Mouse (Mus musculus) forebrain, embryonic 15.5 days (tissue): ENCODE data around the gene Racgap1. TPM values are rescaled to one million over a fixed set of nuclear protein-coding genes. Genes with fewer than 3 reads are reported as not detected.

Experiments used
- ATAC-seq: fragments of 200-750 bp; cut with Nextera tagmentation; replicated peaks from 2 replicates; pipeline ENCODE4 v1.8.0; 2017; ENCODE audit warnings: mild to moderate bottlenecking, moderate TSS enrichment, moderate library complexity
- H3K27ac ChIP-seq: fragments of 300-500 bp; sonication (generic); replicated peaks from 2 replicates; pipeline ENCODE4 v1.5.1; 2015; ENCODE audit warnings: mild to moderate bottlenecking, inconsistent platforms
- H3K27me3 ChIP-seq: fragments of 300-500 bp; sonication (generic); 2 replicates; pipeline ENCODE4 v1.6.1; 2015; ENCODE audit warnings: inconsistent platforms
- H3K36me3 ChIP-seq: fragments of 300-500 bp; sonication (generic); 2 replicates; pipeline ENCODE4 v1.6.1; 2015; ENCODE audit warnings: mild to moderate bottlenecking, inconsistent platforms
- H3K4me1 ChIP-seq: fragments of 300-500 bp; sonication (generic); 2 replicates; pipeline ENCODE4 v1.6.1; 2015; ENCODE audit warnings: inconsistent platforms
- H3K4me2 ChIP-seq: fragments of 300-500 bp; sonication (generic); replicated peaks from 2 replicates; pipeline ENCODE4 v1.6.1; 2015; ENCODE audit warnings: mild to moderate bottlenecking, inconsistent platforms
- H3K4me3 ChIP-seq: fragments of 300-500 bp; sonication (generic); 2 replicates; pipeline ENCODE4 v1.5.1; 2015; ENCODE audit warnings: mild to moderate bottlenecking, inconsistent platforms
- H3K9ac ChIP-seq: fragments of 300-500 bp; sonication (generic); replicated peaks from 2 replicates; pipeline ENCODE4 v1.6.1; 2015; ENCODE audit warnings: mild to moderate bottlenecking, inconsistent platforms
- H3K9me3 ChIP-seq: fragments of 300-500 bp; sonication (generic); 2 replicates; pipeline ENCODE4 v1.6.1; 2016; ENCODE audit warnings: inconsistent platforms
- WGBS: fragments of 180-500 bp; shearing (Covaris S2); methylation state at CpG from one replicate; pipeline ENCODE4 v1.1.7; 2015; ENCODE audit warnings: mixed read lengths; 5-methylcytosine and 5-hydroxymethylcytosine counted together
- polyA plus RNA-seq: library from polyadenylated mRNA; unstranded; fragments of >200 nt; fragmentation: Nextera tagmentation; extraction: Ambion mirVana; gene quantifications from 2 replicates; pipeline ENCODE4 v1.2.1, GENCODE M21; 2015

Gene Racgap1
- 113 and 118 TPM in 2 replicates for polyA plus RNA-seq

DNA sequence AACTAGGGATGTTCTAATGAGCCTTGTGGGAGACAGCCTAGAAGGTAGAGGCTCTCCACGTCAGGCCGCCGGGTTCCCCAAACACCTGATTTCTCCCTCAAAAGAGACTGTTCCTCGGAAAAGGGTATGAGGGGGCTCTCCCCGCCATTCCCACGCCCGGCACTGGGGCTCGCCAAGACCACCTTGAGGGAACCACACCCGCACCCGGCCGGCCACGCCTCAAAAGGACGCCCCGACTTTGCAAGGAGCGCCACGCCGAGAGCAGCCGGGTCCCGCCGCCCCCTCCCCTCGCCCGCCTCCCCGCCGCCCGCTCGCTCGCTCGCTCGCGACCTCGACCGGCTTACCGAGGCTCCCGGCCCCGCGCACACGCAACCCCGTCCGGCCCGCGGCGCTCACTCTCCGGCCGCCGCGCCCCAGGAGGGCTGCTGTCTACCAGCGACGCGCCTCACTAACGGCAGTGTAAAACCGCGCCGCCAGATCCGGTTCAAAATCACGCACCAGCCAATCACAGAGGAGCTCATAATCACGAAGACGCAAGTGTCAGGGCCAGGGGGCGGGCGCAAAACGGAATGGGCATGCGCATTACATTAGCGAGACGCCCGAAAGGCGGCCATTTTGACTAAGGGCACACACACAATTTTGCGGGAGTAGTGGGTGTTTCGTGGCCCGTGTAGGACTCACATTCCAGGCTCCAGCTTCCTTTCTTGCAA lies at the start of gene Racgap1:
Gene Racgap1, minus strand, starts transcription at position 494 of the 710 bp plus-strand sequence.
- H3K9me3 ChIP-seq: no peaks in the 10 kb centered on the region
- WGBS: under 1% methylated on average over 68 of the region's 68 CpGs
- H3K27me3 ChIP-seq: peaks cover 24% of the 10 kb centered on the region
- H3K4me2 ChIP-seq: peak within 1 kb of the TSS; percentile 87
- peak within 1 kb of the TSS; percentile 65 for H3K9ac ChIP-seq
- peak within 1 kb of the TSS; percentile 36 for H3K27ac ChIP-seq
- no peaks in the 10 kb centered on the region for H3K36me3 ChIP-seq
- peak; percentile 97 for ATAC-seq
- H3K4me1 ChIP-seq: peaks cover 63% of the 10 kb centered on the region
- H3K4me3 ChIP-seq: peak within 1 kb of the TSS; percentile 89

DNA sequence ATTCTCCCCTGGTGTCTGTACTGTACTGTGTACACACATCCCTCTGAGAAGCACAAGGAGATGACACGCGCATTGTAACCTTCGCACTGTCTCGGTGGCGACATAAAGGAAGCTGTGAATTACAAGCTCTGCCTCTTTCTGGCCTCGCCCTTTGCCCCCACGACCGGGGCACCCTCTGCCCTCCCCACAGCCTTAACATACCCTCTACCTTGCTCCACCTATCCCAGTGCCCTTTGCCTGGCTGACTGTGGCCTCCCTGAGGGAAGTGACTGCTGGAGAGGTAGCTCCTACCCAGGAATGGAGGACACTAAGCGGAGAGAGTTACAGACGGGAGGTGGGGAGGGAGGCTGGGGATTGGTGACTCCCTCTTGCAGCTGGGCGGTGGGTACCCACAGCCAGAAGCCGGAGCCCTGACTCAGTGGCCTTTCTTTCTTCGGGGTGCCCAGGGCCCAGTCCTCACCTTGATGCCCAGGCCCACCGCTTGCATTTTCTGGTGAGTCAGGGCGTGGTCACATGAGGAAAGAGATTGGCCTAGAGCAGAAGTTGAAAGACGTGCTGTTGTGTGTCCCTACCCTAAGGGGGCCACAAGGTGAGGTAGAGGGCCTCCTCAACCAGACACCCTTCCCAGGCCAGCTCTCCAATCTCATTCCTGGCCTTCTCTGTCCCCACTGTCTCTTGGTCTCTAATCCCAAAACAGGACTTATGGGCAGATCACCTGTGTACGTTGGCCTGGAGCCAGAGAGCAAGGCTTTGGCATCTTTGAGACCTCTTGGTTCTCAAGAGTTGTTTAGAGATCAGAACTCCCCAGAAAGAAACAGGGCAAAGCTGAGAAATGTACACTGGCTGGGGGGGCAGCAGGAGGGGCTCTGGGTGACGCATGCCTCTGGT lies 49.0 kb upstream of the Racgap1 start:
- no peak overlapping the region for H3K4me2 ChIP-seq
- no peak overlapping the region for H3K27ac ChIP-seq
- H3K9me3 ChIP-seq: no peaks in the 10 kb centered on the region
- peaks cover 38% of the 10 kb centered on the region for H3K36me3 ChIP-seq
- 91% methylated on average over 18 of the region's 18 CpGs for WGBS
- no peak for ATAC-seq
- no peaks in the 10 kb centered on the region for H3K27me3 ChIP-seq
- peaks cover 32% of the 10 kb centered on the region for H3K4me1 ChIP-seq
- no peak overlapping the region for H3K4me3 ChIP-seq
- no peak overlapping the region for H3K9ac ChIP-seq

DNA sequence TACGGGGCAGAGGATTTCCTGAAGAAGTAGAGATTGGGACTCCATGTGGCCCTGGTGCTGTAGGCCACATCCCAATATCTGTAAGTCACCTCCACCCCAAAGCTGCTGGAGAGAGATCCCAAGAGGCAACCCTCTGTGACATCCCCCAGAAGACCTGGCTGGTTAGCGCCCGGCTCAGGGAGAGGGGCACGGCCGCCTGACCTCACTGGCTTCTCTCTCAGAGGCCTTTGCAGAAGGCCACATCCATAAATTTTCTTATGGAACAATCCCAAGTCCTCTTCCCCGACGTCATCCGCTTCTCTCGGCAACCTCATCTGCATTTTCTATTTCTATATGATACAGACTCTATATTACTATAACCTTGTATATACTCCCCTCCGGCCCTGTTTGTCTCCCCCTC lies 48.3 kb upstream of the Racgap1 start:
- H3K36me3 ChIP-seq: peaks cover 33% of the 10 kb centered on the region; the same call in 1 of the 2 replicates
- H3K4me3 ChIP-seq: no peak overlapping the region
- H3K4me2 ChIP-seq: no peak overlapping the region
- WGBS: 89% methylated on average over 10 of the region's 10 CpGs
- H3K9me3 ChIP-seq: no peaks in the 10 kb centered on the region
- ATAC-seq: no peak
- H3K27ac ChIP-seq: no peak overlapping the region
- H3K9ac ChIP-seq: no peak overlapping the region
- H3K4me1 ChIP-seq: peaks cover 27% of the 10 kb centered on the region
- no peaks in the 10 kb centered on the region for H3K27me3 ChIP-seq

DNA sequence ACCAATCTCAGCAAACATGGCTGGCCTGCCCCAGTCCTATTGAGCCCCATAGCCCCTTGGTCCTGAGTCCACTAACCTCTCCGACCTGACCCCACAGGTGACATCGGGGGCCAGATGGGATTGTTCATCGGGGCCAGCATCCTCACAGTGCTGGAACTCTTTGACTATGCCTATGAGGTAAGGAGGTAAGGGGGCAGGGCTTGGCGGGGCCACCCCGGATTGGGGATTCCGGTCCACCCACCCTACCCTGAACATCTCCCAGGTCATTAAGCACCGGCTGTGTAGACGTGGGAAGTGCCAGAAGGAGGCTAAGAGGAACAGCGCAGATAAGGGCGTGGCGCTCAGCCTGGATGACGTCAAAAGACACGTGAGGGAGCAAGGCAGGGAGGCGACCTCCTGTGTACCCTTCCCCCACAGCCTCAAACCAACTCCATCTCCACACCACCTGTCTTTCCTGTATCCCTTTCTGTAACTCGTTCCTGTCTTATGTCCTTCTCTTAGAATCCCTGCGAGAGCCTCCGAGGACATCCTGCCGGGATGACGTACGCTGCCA lies 47.2 kb upstream of the Racgap1 start:
- no peak overlapping the region for H3K4me2 ChIP-seq
- no peak overlapping the region; the same call in 1 of the 2 replicates for H3K9ac ChIP-seq
- 38% methylated on average over 20 of the region's 20 CpGs for WGBS
- no peak overlapping the region for H3K4me3 ChIP-seq
- ATAC-seq: no peak
- no peaks in the 10 kb centered on the region for H3K27me3 ChIP-seq
- H3K4me1 ChIP-seq: peaks cover 16% of the 10 kb centered on the region
- no peaks in the 10 kb centered on the region for H3K9me3 ChIP-seq
- H3K36me3 ChIP-seq: peaks cover 28% of the 10 kb centered on the region; the same call in 1 of the 2 replicates
- no peak overlapping the region for H3K27ac ChIP-seq

DNA sequence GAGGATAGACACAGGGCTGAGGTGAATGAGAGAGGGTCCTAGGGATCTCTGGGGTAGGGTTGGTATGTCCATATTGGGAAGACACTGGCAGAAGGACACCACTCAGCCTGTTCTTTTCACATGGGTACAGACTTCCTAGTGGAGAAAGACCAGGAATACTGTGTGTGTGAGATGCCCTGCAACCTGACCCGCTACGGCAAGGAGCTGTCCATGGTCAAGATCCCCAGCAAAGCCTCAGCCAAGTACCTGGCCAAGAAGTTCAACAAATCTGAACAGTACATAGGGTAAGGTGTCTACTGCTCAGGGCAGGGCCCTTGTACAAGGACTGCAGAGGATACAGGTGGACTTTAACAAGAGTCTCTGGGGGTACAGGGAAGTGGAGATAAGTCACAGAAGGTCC lies 45.9 kb upstream of the Racgap1 start:
- no peak for ATAC-seq
- H3K27ac ChIP-seq: no peak overlapping the region
- no peaks in the 10 kb centered on the region for H3K27me3 ChIP-seq

DNA sequence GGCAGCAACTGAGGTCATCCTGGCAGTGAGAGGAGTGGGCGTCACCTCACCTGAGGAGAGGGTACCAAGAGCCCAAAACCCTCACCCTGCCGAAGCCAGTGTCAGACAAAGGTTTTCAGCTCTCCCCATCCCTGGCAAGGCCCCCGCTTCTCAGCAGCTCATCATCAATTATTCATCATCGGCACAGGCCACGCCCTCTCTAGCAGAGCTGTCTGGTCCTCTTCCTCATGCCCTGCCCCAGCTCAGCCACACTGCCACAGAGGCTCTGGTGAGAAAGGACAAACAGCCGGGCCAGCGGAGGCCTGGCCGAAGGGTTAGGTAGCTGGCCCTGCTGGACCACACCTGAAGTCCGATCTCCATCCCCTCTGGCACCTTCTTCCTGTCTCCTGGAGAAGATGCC lies 40.5 kb upstream of the Racgap1 start:
- WGBS: 58% methylated on average over 9 of the region's 9 CpGs
- H3K36me3 ChIP-seq: peaks cover 10% of the 10 kb centered on the region; the same call in 1 of the 2 replicates
- 0 out of 2 replicates have a peak, but pooled peaks have one; percentile 44 for ATAC-seq
- no peaks in the 10 kb centered on the region for H3K27me3 ChIP-seq
- no peak overlapping the region for H3K9ac ChIP-seq
- no peak overlapping the region for H3K4me2 ChIP-seq
- no peaks in the 10 kb centered on the region for H3K9me3 ChIP-seq
- H3K27ac ChIP-seq: no peak overlapping the region
- no peak overlapping the region for H3K4me3 ChIP-seq
- peaks cover 6% of the 10 kb centered on the region; the same call in 1 of the 2 replicates for H3K4me1 ChIP-seq

More for the DNA sequence above, 45.9 kb upstream of the Racgap1 start:
- no peaks in the 10 kb centered on the region for H3K9me3 ChIP-seq
- H3K36me3 ChIP-seq: peaks cover 28% of the 10 kb centered on the region; the same call in 1 of the 2 replicates
- no peak overlapping the region for H3K4me3 ChIP-seq
- no peak overlapping the region for H3K4me2 ChIP-seq
- no peak overlapping the region for H3K9ac ChIP-seq
- H3K4me1 ChIP-seq: 0 out of 2 replicates have a peak, but pooled peaks cover 8% of the 10 kb centered on the region
- WGBS: 33% methylated on average over 2 of the region's 2 CpGs

DNA sequence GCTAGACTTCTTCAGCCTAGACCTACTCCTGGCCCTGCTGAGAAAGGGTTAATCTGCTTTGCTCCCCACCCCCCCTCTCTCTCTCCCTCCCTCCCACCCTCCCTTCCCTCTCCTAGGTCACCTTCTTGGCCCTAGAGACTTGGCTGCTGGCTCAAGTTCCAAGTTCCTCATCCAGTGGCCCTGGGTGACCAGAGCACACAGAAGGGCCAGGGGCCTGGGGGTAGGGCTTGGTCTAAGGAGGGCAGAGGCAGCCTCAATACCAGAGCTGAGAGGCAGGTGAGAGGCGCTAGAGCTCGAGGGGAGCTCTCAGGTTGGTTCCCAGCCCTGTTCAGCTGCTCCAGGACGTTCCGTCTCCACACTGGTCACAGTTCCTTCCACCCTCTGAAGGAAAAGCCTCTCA lies 39.5 kb upstream of the Racgap1 start:
- peaks cover 6% of the 10 kb centered on the region; the same call in 1 of the 2 replicates for H3K4me1 ChIP-seq
- H3K9me3 ChIP-seq: no peaks in the 10 kb centered on the region
- H3K36me3 ChIP-seq: peaks cover 5% of the 10 kb centered on the region; the same call in 1 of the 2 replicates
- no peak overlapping the region for H3K27ac ChIP-seq
- H3K4me3 ChIP-seq: no peak overlapping the region
- 27% methylated on average over 4 of the region's 4 CpGs for WGBS
- no peak overlapping the region for H3K9ac ChIP-seq
- ATAC-seq: no peak
- no peaks in the 10 kb centered on the region for H3K27me3 ChIP-seq
- no peak overlapping the region for H3K4me2 ChIP-seq

DNA sequence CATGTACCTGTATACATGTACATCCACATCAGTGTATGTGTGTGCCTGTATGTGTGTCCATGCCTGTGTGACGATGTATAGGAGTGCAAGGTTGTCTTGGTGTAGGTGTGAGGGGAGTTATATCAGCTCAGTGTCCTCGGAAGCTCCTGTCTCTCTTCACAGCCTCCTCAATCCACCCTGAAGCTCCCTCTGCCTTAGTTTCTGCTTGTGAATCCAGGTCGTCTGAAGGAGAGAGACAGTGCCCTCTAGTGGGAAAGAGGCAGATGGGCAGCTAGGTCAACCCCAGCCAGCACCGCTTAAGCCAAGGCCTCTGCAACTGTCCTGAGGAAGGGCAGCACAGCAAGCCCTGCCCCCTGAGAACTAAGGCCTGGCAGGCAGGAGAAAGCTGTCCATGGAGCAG lies 37.3 kb upstream of the Racgap1 start:
- Histone ChIP-seq H3K9me3 (no peaks in the 10 kb centered on the region), H3K36me3 (peaks cover 8% of the 10 kb centered on the region; the same call in 1 of the 2 replicates), H3K4me3 (no peak overlapping the region), H3K4me2 (no peak overlapping the region), H3K27ac (no peak overlapping the region), H3K27me3 (no peaks in the 10 kb centered on the region), H3K9ac (no peak overlapping the region), H3K4me1 (peaks cover 6% of the 10 kb centered on the region; the same call in 1 of the 2 replicates)
- 3% methylated on average over 4 of the region's 4 CpGs for WGBS
- ATAC-seq: peak; percentile 69

DNA sequence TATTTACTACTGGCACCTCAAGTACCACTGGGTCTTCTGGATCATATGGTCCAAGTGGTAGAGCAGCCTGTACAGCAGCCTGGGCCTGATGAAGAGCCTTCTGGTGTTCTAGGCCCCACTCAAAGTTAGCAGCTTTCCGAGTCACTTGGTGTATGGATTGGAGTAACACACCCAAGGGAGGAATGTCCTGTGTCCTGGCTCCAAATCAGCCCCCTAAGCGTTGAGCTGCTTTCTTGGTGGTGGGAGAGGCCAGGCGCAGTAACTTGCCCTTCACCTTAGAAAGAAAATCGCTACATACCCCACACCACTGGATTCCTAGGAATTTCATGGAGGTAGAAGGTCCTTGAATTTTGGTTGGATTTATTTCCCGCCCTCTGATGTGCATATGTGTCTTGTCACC lies 32.7 kb upstream of the Racgap1 start:
- ATAC-seq: no peak
- Histone ChIP-seq H3K9ac (no peak overlapping the region), H3K4me2 (no peak overlapping the region), H3K4me1 (no peaks in the 10 kb centered on the region), H3K4me3 (no peak overlapping the region), H3K27ac (no peak overlapping the region), H3K9me3 (no peaks in the 10 kb centered on the region), H3K27me3 (no peaks in the 10 kb centered on the region), H3K36me3 (peaks cover 8% of the 10 kb centered on the region; the same call in 1 of the 2 replicates)
- 96% methylated on average over 5 of the region's 5 CpGs for WGBS

DNA sequence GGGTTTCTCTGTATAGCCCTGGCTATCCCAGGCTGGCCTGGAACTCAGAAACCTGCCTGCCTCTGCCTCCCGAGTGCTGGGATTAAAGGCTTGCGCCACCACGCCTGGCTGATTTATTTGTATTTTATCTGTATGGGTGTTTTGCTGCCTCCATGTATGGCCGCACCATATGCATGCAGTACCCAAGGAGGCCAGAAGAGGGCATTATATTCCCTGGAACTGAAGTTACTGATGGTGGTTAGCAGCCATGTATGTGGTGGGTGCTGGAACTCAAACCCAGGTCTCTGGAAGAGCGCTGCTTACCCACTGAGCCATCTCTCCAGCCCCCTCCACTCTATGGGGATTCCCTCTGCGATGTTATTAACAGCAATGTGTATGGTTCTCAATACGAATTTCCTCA lies 31.4 kb upstream of the Racgap1 start:
- ATAC-seq: no peak
- no peak overlapping the region for H3K27ac ChIP-seq
- no peak overlapping the region for H3K4me3 ChIP-seq
- no peaks in the 10 kb centered on the region for H3K27me3 ChIP-seq
- H3K9ac ChIP-seq: no peak overlapping the region
- H3K9me3 ChIP-seq: no peaks in the 10 kb centered on the region
- H3K36me3 ChIP-seq: peaks cover 8% of the 10 kb centered on the region; the same call in 1 of the 2 replicates
- no peak overlapping the region for H3K4me2 ChIP-seq
- peaks cover 4% of the 10 kb centered on the region; the same call in 1 of the 2 replicates for H3K4me1 ChIP-seq
- whole genome bisulfite sequencing: 94% methylated on average over 7 of the region's 7 CpGs

DNA sequence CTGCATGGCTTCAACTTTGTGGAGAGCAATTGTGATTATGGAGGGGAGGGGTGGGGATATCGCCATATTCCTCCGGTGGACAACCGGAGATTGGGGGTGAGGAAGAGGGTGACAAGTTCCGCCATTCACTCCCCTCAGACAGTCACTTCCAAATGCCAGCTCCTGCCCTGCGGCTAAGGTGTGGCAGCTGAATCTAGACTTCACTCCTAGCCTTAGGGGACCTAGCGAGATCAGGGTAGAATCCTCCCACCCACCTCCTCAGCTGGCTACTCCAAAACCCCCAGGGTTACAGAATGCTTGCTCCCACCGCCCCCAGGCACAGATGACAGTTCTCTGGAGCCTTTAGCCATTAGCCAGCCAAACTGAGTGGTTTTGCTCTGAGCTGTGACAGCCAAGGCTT lies 27.6 kb upstream of the Racgap1 start:
- H3K27ac ChIP-seq: no peak overlapping the region
- 73% methylated on average over 7 of the region's 7 CpGs for WGBS

More for the DNA sequence above, 27.6 kb upstream of the Racgap1 start:
- ATAC-seq: no peak
- Histone ChIP-seq H3K4me3 (no peak overlapping the region), H3K36me3 (0 out of 2 replicates have a peak, but pooled peaks cover 3% of the 10 kb centered on the region), H3K27me3 (no peaks in the 10 kb centered on the region), H3K4me1 (peaks cover 28% of the 10 kb centered on the region), H3K4me2 (no peak overlapping the region), H3K9ac (no peak overlapping the region), H3K9me3 (no peaks in the 10 kb centered on the region)
